Mouse (Mus musculus) liver, embryonic 14 days (tissue): Measurements from ENCODE around the gene Ipo9. TPM values are rescaled to one million over a fixed set of nuclear protein-coding genes. Genes with fewer than 3 reads are reported as not detected.

ENCODE experiments used
- polyA plus RNA-seq: library from polyadenylated mRNA; depleted of rRNA; stranded (reverse); fragments of >200 nt; gene quantifications from 2 replicates; pipeline ENCODE4 v1.2.3, GENCODE M21; 2012; rRNA removed

The Ipo9 gene
- 18.1 and 21.1 TPM in 2 replicates for polyA plus RNA-seq

GRCm38 (mm10) chr1:135429901-135430668, at the start of gene Ipo9:
Ipo9 (minus strand) TSS chr1:135430499.

GRCm38 (mm10) chr1:135374868-135375581, 55.3 kb downstream of the Ipo9 start, which contains the start of gene Shisa4:
Shisa4 (minus strand) TSS chr1:135375237.

Other genes starting within 250 kb of the Ipo9 start
- gene Elf3, start 171.9 kb downstream of the Ipo9 start, polyA plus RNA-seq: 0.59 and 0.68 TPM in 2 replicates
- 8.3 and 9.1 TPM in 2 replicates for gene Rnpep, start 146.4 kb downstream of the Ipo9 start, polyA plus RNA-seq
- gene Timm17a, start 116.7 kb downstream of the Ipo9 start, polyA plus RNA-seq: 26.1 and 30.5 TPM in 2 replicates
- 0.09 and 0.12 TPM in 2 replicates for gene Lmod1, start 105.7 kb downstream of the Ipo9 start, polyA plus RNA-seq
- 0.63 and 0.68 TPM in 2 replicates for gene Shisa4, start 55.3 kb downstream of the Ipo9 start, polyA plus RNA-seq
- gene Nav1, start 176.8 kb upstream of the Ipo9 start, polyA plus RNA-seq: 1.2 TPM in 2 replicates